Mouse (Mus musculus): Measurements from ENCODE around the gene Prss50. TPM values are rescaled to one million over a fixed set of nuclear protein-coding genes. Genes with fewer than 3 reads are reported as not detected.

The Prss50 gene
- polyA plus RNA-seq, 1 experiment from 2014 or later, result 0.15 TPM

Other genes starting within 250 kb of the Prss50 start
- gene Nradd, start 233.5 kb upstream of the Prss50 start, polyA plus RNA-seq (2015; fragmentation: Nextera tagmentation; extraction: Ambion mirVana), result 29.1 and 32.8 TPM in 2 replicates
- gene Nbeal2, start 203.8 kb upstream of the Prss50 start, polyA plus RNA-seq (2015; fragmentation: Nextera tagmentation; extraction: Ambion mirVana), result 2.1 and 2.4 TPM in 2 replicates
- 120 and 130 TPM in 2 replicates for gene Ccdc12, start 201.5 kb upstream of the Prss50 start, polyA plus RNA-seq (2015; fragmentation: Nextera tagmentation; extraction: Ambion mirVana)
- gene Myl3, start 116.1 kb upstream of the Prss50 start, polyA plus RNA-seq (2015; fragmentation: Nextera tagmentation; extraction: Ambion mirVana), result 0.45 and 1.3 TPM in 2 replicates
- gene Pth1r, start 110.8 kb upstream of the Prss50 start, polyA plus RNA-seq (2015; fragmentation: Nextera tagmentation; extraction: Ambion mirVana), result 6.3 and 7.0 TPM in 2 replicates
- not detected in 2 replicates for gene Prss42, start 59.8 kb upstream of the Prss50 start, polyA plus RNA-seq (2015; fragmentation: Nextera tagmentation; extraction: Ambion mirVana)
- gene Prss44, start 44.0 kb upstream of the Prss50 start, polyA plus RNA-seq (2015; fragmentation: Nextera tagmentation; extraction: Ambion mirVana), result not detected in 2 replicates
- gene Prss43, start 31.3 kb upstream of the Prss50 start, polyA plus RNA-seq (2015; fragmentation: Nextera tagmentation; extraction: Ambion mirVana), result not detected in 2 replicates
- gene Prss45, start 23.4 kb upstream of the Prss50 start, polyA plus RNA-seq (2015; fragmentation: Nextera tagmentation; extraction: Ambion mirVana), result 0.20 TPM in 1 of 2 replicates, not detected in the other
- not detected in 2 replicates for gene Prss46, start 13.5 kb upstream of the Prss50 start, polyA plus RNA-seq (2015; fragmentation: Nextera tagmentation; extraction: Ambion mirVana)
- 0.60 and 0.74 TPM in 2 replicates for gene Als2cl, start 21.9 kb downstream of the Prss50 start, polyA plus RNA-seq (2015; fragmentation: Nextera tagmentation; extraction: Ambion mirVana)
- gene Tmie, start 22.1 kb downstream of the Prss50 start, polyA plus RNA-seq (2015; fragmentation: Nextera tagmentation; extraction: Ambion mirVana), result 0.92 and 1.2 TPM in 2 replicates
- gene Fam240a, start 58.9 kb downstream of the Prss50 start, polyA plus RNA-seq (2015; fragmentation: Nextera tagmentation; extraction: Ambion mirVana), result not detected in 2 replicates
- not detected in 2 replicates for gene Tdgf1, start 88.2 kb downstream of the Prss50 start, polyA plus RNA-seq (2015; fragmentation: Nextera tagmentation; extraction: Ambion mirVana)
- gene Lrrc2, start 93.6 kb downstream of the Prss50 start, polyA plus RNA-seq (2015; fragmentation: Nextera tagmentation; extraction: Ambion mirVana), result 0.13 and 0.36 TPM in 2 replicates
- not detected in 2 replicates for gene Rtp3, start 132.6 kb downstream of the Prss50 start, polyA plus RNA-seq (2015; fragmentation: Nextera tagmentation; extraction: Ambion mirVana)
- gene Ltf, start 161.3 kb downstream of the Prss50 start, polyA plus RNA-seq (2015; fragmentation: Nextera tagmentation; extraction: Ambion mirVana), result 0.64 and 0.70 TPM in 2 replicates
- 1.0 and 1.1 TPM in 2 replicates for gene Ccrl2, start 199.6 kb downstream of the Prss50 start, polyA plus RNA-seq (2015; fragmentation: Nextera tagmentation; extraction: Ambion mirVana)

Measured in forebrain, embryonic 15.5 days (tissue).